Mouse (Mus musculus) C2C12 (cell line): ENCODE measurements around the gene Irf2.

Experiments used
- CEBPB ChIP-seq: IDR thresholded peaks from one replicate; pipeline ENCODE4 v1.6.1; 2011; ENCODE audit warnings: low read depth, mild to moderate bottlenecking, control low read depth, moderate library complexity
- CTCF ChIP-seq: IDR thresholded peaks from one replicate; pipeline ENCODE4 v1.5.1; 2011; ENCODE audit not compliant: control insufficient read depth, insufficient read depth, insufficient read length
- MAX ChIP-seq: IDR thresholded peaks from one replicate; pipeline ENCODE4 v1.6.1; 2011; ENCODE audit warnings: mild to moderate bottlenecking, control low read depth
- MYOD1 ChIP-seq: IDR thresholded peaks from one replicate; pipeline ENCODE4 v1.6.1; 2011; ENCODE audit warnings: low read depth; ENCODE audit not compliant: control insufficient read depth, insufficient read length
- MYOG ChIP-seq: IDR thresholded peaks from one replicate; pipeline ENCODE4 v1.6.1; 2011; ENCODE audit not compliant: control insufficient read depth, insufficient read length; ENCODE audit errors: extremely low read depth
- USF1 ChIP-seq: IDR thresholded peaks from one replicate; pipeline ENCODE4 v1.6.1; 2011; ENCODE audit warnings: low read depth, mild to moderate bottlenecking, control low read depth, moderate library complexity

GRCm38 (mm10) chr8:46722536-46722935, 17.0 kb upstream of the Irf2 start:
- no peak for TF ChIP-seq CTCF
- no peak for TF ChIP-seq MYOD1
- TF ChIP-seq MYOG, result no peak
- TF ChIP-seq MAX, result no peak
- TF ChIP-seq USF1, result no peak
- no peak for TF ChIP-seq CEBPB
